Mouse (Mus musculus) liver, embryonic 14.5 days (tissue): ENCODE measurements around the gene Trp53i13.

ENCODE experiments used
- CTCF ChIP-seq: IDR thresholded peaks from 2 replicates; pipeline ENCODE4 v1.5.1; 2016; ENCODE audit warnings: antibody characterized with exemption, low read depth, control low read depth
- EP300 ChIP-seq: IDR thresholded peaks from 2 replicates; pipeline ENCODE4 v1.6.1; 2016; ENCODE audit warnings: antibody characterized with exemption, low read depth

- TF ChIP-seq EP300, result no peak
- no peak for TF ChIP-seq CTCF
These were observed 20.3 kb downstream of the Trp53i13 start for GRCm38 (mm10) chr11:77495507-77495906.
